Mouse (Mus musculus) right cerebral cortex, postnatal 14 days (tissue): ENCODE results near the gene Psd.

Source experiments
- DNase-seq: peaks from one replicate; pipeline ENCODE4 v3.0.0; 2022

The Psd gene

GRCm38 (mm10) chr19:46318586-46319378, 8.2 kb downstream of the Psd start:
- DNase-seq: peak; percentile 87

GRCm38 (mm10) chr19:46318031-46318471, 8.9 kb downstream of the Psd start:
- peak; percentile 70 for DNase-seq

GRCm38 (mm10) chr19:46317546-46317885, 9.4 kb downstream of the Psd start:
- peak; percentile 23 for DNase-seq

- peak; percentile 81 for DNase-seq
Observed at GRCm38 (mm10) chr19:46316846-46317545, 10.0 kb downstream of the Psd start.

- DNase-seq: no peak
Observed at GRCm38 (mm10) chr19:46315752-46316610, 11.0 kb downstream of the Psd start.

GRCm38 (mm10) chr19:46314872-46315742, 11.8 kb downstream of the Psd start:
- no peak for DNase-seq

- DNase-seq: no peak
Observed at GRCm38 (mm10) chr19:46314151-46314601, 12.8 kb downstream of the Psd start.

GRCm38 (mm10) chr19:46313591-46313990, 13.4 kb downstream of the Psd start:
- DNase-seq: no peak

- DNase-seq: no peak
Observed at GRCm38 (mm10) chr19:46313116-46313515, 13.8 kb downstream of the Psd start.

- DNase-seq: no peak
Observed at GRCm38 (mm10) chr19:46312566-46312965, 14.4 kb downstream of the Psd start.

- no peak for DNase-seq
Observed at GRCm38 (mm10) chr19:46311341-46311740, 15.6 kb downstream of the Psd start.

- no peak for DNase-seq
Observed at GRCm38 (mm10) chr19:46310312-46310865, 16.6 kb downstream of the Psd start.

- DNase-seq: no peak
Observed at GRCm38 (mm10) chr19:46309651-46310305, 17.2 kb downstream of the Psd start.

- DNase-seq: peak; percentile 97
Observed at GRCm38 (mm10) chr19:46308706-46309435, 18.1 kb downstream of the Psd start.

- no peak for DNase-seq
Observed at GRCm38 (mm10) chr19:46308303-46308702, 18.7 kb downstream of the Psd start.

- no peak for DNase-seq
Observed at GRCm38 (mm10) chr19:46307781-46308180, 19.2 kb downstream of the Psd start.

- DNase-seq: no peak
Observed at GRCm38 (mm10) chr19:46306751-46307289, 20.1 kb downstream of the Psd start.

GRCm38 (mm10) chr19:46306268-46306610, 20.7 kb downstream of the Psd start:
- no peak for DNase-seq

- DNase-seq: peak; percentile 69
Observed at GRCm38 (mm10) chr19:46305432-46306267, 21.3 kb downstream of the Psd start.
